Mouse (Mus musculus): ENCODE data around the gene Tnfrsf9. TPM values are rescaled to one million over a fixed set of nuclear protein-coding genes. Genes with fewer than 3 reads are reported as not detected.

Gene Tnfrsf9
- total and polyA plus RNA-seq, 2 experiments, result 0.05 to 0.09 TPM

DNA sequence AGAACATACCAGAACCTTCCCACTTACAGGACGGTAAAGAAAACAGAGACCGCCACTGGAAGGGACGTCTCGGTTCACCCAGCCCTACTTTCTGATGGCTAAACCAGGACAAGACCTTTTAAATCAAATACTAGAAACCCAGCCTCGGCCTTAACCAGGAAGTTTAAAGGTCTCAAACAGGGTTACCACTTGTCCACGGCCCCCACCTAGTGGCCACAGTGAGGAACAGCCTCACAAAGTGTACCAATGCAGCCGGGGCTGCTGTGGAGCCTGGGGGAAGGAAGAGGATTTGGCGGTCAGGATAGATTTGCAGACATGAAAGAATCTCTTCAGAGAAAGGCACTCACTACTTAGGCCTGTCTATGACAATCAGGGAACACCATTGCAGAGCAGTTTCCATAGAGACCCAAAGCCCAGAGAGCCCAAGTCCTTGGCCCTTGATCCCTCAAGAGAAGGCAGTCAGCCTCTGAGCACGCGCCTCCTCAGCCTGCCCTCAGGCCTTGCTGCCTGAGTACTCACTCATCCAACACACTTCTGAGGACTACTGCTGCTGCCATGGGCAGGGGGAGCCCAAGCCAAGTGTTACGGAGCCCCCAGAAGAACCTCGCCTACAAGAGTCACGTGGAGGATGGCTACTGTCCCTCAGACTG lies 15.5 kb upstream of the Tnfrsf9 start:
- peak; percentile 65 for DNase-seq (ENCODE audit: extremely low read depth, low read depth, low spot score)
- Histone ChIP-seq H3K9ac (ENCODE audit: low read depth, low read length) (no peak overlapping the region), H3K27ac (replicated peaks; ENCODE audit: insufficient read depth, low read depth, low read length) (no peak overlapping the region; the same call in 1 of the 2 replicates), H3K4me3 (ENCODE audit: insufficient read depth, low read depth, low read length) (no peak overlapping the region), H3K4me1 (ENCODE audit: control insufficient read depth, insufficient read depth, low read length) (peaks cover 13% of the 10 kb centered on the region), H3K79me2 (ENCODE audit: control insufficient read depth, insufficient read depth, low read length) (no peaks in the 10 kb centered on the region), H3K36me3 (ENCODE audit: control insufficient read depth, insufficient read depth, low read length) (peaks cover 10% of the 10 kb centered on the region), H3K27me3 (ENCODE audit: control insufficient read depth, insufficient read depth, low read length) (no peaks in the 10 kb centered on the region)
- TF ChIP-seq CTCF (IDR thresholded peaks at IDR 0.05; ENCODE audit: low read depth, low read length), result peak; percentile 89
- TF ChIP-seq POLR2A (IDR thresholded peaks at IDR 0.05; ENCODE audit: extremely low read depth, insufficient read depth, low read length), result no peak
- 39% methylated on average over 13 of the region's 13 CpGs for whole genome bisulfite sequencing

GRCm38 (mm10) chr4:150900486-150900885 lies 13.9 kb upstream of the Tnfrsf9 start:
- Histone ChIP-seq H3K27me3 (ENCODE audit: control insufficient read depth, insufficient read depth, low read length) (no peaks in the 10 kb centered on the region), H3K27ac (replicated peaks; ENCODE audit: insufficient read depth, low read depth, low read length) (no peak overlapping the region), H3K4me1 (ENCODE audit: control insufficient read depth, insufficient read depth, low read length) (peaks cover 18% of the 10 kb centered on the region), H3K4me3 (ENCODE audit: insufficient read depth, low read depth, low read length) (no peak overlapping the region), H3K9ac (ENCODE audit: low read depth, low read length) (no peak overlapping the region), H3K79me2 (ENCODE audit: control insufficient read depth, insufficient read depth, low read length) (no peaks in the 10 kb centered on the region), H3K36me3 (ENCODE audit: control insufficient read depth, insufficient read depth, low read length) (peaks cover 12% of the 10 kb centered on the region)
- no peak for DNase-seq (ENCODE audit: extremely low read depth, low read depth, low spot score)
- WGBS, result 91% methylated on average over 13 of the region's 13 CpGs
- no peak for TF ChIP-seq POLR2A (IDR thresholded peaks at IDR 0.05; ENCODE audit: extremely low read depth, insufficient read depth, low read length)
- TF ChIP-seq CTCF (IDR thresholded peaks at IDR 0.05; ENCODE audit: low read depth, low read length), result no peak

GRCm38 (mm10) chr4:150901651-150902050 lies 12.7 kb upstream of the Tnfrsf9 start:
- WGBS, result 37% methylated on average over 9 of the region's 9 CpGs
- H3K4me3 ChIP-seq (ENCODE audit: insufficient read depth, low read depth, low read length), result no peak overlapping the region
- peaks cover 11% of the 10 kb centered on the region for H3K36me3 ChIP-seq (ENCODE audit: control insufficient read depth, insufficient read depth, low read length)
- DNase-seq (ENCODE audit: extremely low read depth, low read depth, low spot score), result peak; percentile 66
- no peaks in the 10 kb centered on the region for H3K79me2 ChIP-seq (ENCODE audit: control insufficient read depth, insufficient read depth, low read length)
- TF ChIP-seq POLR2A (IDR thresholded peaks at IDR 0.05; ENCODE audit: extremely low read depth, insufficient read depth, low read length) (no peak), CTCF (IDR thresholded peaks at IDR 0.05; ENCODE audit: low read depth, low read length) (peak; percentile 91)
- no peaks in the 10 kb centered on the region for H3K27me3 ChIP-seq (ENCODE audit: control insufficient read depth, insufficient read depth, low read length)
- H3K27ac ChIP-seq (replicated peaks; ENCODE audit: insufficient read depth, low read depth, low read length), result no peak overlapping the region
- H3K4me1 ChIP-seq (ENCODE audit: control insufficient read depth, insufficient read depth, low read length), result peaks cover 18% of the 10 kb centered on the region
- H3K9ac ChIP-seq (ENCODE audit: low read depth, low read length), result no peak overlapping the region

DNA sequence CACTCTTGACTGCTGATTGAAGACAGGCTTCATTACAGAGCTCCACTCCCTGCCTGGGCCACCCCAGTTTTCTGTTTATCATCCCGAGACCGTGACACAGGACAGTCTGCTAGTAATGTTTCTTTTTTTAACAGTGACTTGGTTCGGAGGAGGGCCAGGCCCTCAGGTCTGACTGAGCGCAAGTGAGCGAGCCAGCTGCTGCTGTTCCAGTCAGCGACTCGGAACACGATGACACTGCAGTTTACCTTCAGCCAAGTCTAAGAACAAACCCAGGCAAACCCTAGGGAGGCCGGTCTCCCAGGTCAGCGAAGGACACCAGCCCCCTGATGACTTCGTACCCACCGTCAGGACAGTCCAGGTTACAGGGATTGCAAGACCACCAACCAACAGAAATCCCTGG lies 12.3 kb upstream of the Tnfrsf9 start:
- H3K4me3 ChIP-seq (ENCODE audit: insufficient read depth, low read depth, low read length), result no peak overlapping the region
- peaks cover 18% of the 10 kb centered on the region for H3K4me1 ChIP-seq (ENCODE audit: control insufficient read depth, insufficient read depth, low read length)
- peaks cover 10% of the 10 kb centered on the region for H3K36me3 ChIP-seq (ENCODE audit: control insufficient read depth, insufficient read depth, low read length)
- WGBS, result 78% methylated on average over 12 of the region's 12 CpGs
- TF ChIP-seq CTCF (IDR thresholded peaks at IDR 0.05; ENCODE audit: low read depth, low read length) (no peak), POLR2A (IDR thresholded peaks at IDR 0.05; ENCODE audit: extremely low read depth, insufficient read depth, low read length) (no peak)
- no peak overlapping the region for H3K27ac ChIP-seq (replicated peaks; ENCODE audit: insufficient read depth, low read depth, low read length)
- H3K27me3 ChIP-seq (ENCODE audit: control insufficient read depth, insufficient read depth, low read length), result no peaks in the 10 kb centered on the region
- H3K79me2 ChIP-seq (ENCODE audit: control insufficient read depth, insufficient read depth, low read length), result no peaks in the 10 kb centered on the region
- peak; percentile 66 for DNase-seq (ENCODE audit: extremely low read depth, low read depth, low spot score)
- H3K9ac ChIP-seq (ENCODE audit: low read depth, low read length), result no peak overlapping the region

DNA sequence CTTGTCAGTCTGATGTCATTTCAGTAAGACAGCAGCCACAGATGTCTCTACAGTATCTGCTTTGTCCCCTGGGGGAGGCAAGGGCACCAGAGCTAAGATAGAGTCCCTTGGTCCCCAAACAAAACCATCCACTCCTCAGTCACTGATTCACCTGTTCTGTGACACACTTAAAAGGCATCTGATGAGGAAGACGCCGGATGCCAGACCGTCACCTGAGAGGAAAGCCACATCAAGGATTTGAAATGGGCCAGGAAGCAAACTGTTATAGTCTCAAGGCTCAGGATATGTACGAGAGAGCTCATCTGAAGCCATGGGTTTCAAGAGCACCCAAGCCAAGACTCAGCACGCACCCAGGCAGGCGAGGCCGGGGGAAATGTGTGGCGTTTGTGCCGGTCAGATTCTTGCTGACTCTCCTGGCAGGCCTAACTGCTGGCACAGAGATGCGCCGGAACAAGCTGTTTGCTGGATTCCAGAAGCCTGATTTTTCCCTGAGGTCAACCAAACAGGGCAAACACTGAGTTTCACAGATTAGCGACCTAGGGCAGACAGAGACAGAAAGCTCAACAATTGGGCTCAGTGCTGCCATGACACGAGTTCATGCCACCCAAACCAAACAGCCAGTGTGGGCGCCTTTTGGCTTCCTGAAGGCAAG lies 11.1 kb upstream of the Tnfrsf9 start:
- H3K27ac ChIP-seq (replicated peaks; ENCODE audit: insufficient read depth, low read depth, low read length), result peak overlapping the region; percentile 74
- WGBS, result 30% methylated on average over 14 of the region's 14 CpGs
- peaks cover 18% of the 10 kb centered on the region for H3K4me1 ChIP-seq (ENCODE audit: control insufficient read depth, insufficient read depth, low read length)
- peaks cover 8% of the 10 kb centered on the region for H3K36me3 ChIP-seq (ENCODE audit: control insufficient read depth, insufficient read depth, low read length)
- H3K79me2 ChIP-seq (ENCODE audit: control insufficient read depth, insufficient read depth, low read length), result peaks cover 2% of the 10 kb centered on the region; the same call in 1 of the 2 replicates
- H3K27me3 ChIP-seq (ENCODE audit: control insufficient read depth, insufficient read depth, low read length), result no peaks in the 10 kb centered on the region
- H3K9ac ChIP-seq (ENCODE audit: low read depth, low read length), result 0 out of 2 replicates have a peak overlapping the region, but pooled peaks have one; percentile 9
- TF ChIP-seq CTCF (IDR thresholded peaks at IDR 0.05; ENCODE audit: low read depth, low read length) (no peak), POLR2A (IDR thresholded peaks at IDR 0.05; ENCODE audit: extremely low read depth, insufficient read depth, low read length) (no peak)
- peak; percentile 97 for DNase-seq (ENCODE audit: extremely low read depth, low read depth, low spot score)
- H3K4me3 ChIP-seq (ENCODE audit: insufficient read depth, low read depth, low read length), result no peak overlapping the region

DNA sequence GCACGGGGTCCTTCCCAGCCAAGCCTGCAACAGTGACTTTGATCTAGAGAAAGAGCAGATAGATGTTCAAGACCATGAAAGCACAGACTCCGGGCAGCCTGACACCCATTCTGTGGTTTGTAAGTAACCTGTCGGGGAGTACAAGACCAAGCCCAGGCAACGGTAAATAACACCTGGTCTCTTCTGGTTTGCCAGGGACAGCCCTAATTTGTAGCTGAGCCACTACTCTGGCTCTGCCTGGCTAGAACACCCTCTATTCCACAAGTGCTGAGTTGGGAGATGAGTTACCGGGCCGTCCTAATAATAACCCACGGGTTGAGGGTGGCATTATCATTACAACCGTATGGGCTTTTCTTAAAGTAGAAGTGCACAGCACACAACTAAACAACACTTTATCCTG lies 7.3 kb upstream of the Tnfrsf9 start:
- no peak for TF ChIP-seq POLR2A (IDR thresholded peaks at IDR 0.05; ENCODE audit: extremely low read depth, insufficient read depth, low read length)
- TF ChIP-seq CTCF (IDR thresholded peaks at IDR 0.05; ENCODE audit: low read depth, low read length), result no peak
- Histone ChIP-seq H3K27me3 (ENCODE audit: control insufficient read depth, insufficient read depth, low read length) (no peaks in the 10 kb centered on the region), H3K27ac (replicated peaks; ENCODE audit: insufficient read depth, low read depth, low read length) (no peak overlapping the region), H3K9ac (ENCODE audit: low read depth, low read length) (no peak overlapping the region), H3K36me3 (ENCODE audit: control insufficient read depth, insufficient read depth, low read length) (peaks cover 2% of the 10 kb centered on the region; the same call in 1 of the 2 replicates), H3K79me2 (ENCODE audit: control insufficient read depth, insufficient read depth, low read length) (peaks cover 2% of the 10 kb centered on the region; the same call in 1 of the 2 replicates), H3K4me3 (ENCODE audit: insufficient read depth, low read depth, low read length) (no peak overlapping the region), H3K4me1 (ENCODE audit: control insufficient read depth, insufficient read depth, low read length) (peaks cover 11% of the 10 kb centered on the region)
- WGBS, result 90% methylated on average over 8 of the region's 8 CpGs
- DNase-seq (ENCODE audit: extremely low read depth, low read depth, low spot score), result no peak

All from liver, adult 2 months (tissue).